Mouse (Mus musculus) limb, embryonic 14.5 days (tissue): ENCODE results near the gene Rgs6. TPM values are rescaled to one million over a fixed set of nuclear protein-coding genes. Genes with fewer than 3 reads are reported as not detected.

Experiments used
- ATAC-seq: fragments of 200-750 bp; cut with Nextera tagmentation; 2 replicates; pipeline ENCODE4 v1.8.0; 2017; ENCODE audit warnings: low read depth, moderate number of reproducible peaks, moderate TSS enrichment; ENCODE audit not compliant: low FRiP score
- DNase-seq: peaks from one replicate; pipeline ENCODE4 v3.0.0-alpha.2; 2015; ENCODE audit warnings: low spot score
- H3K27ac ChIP-seq: fragments of 300-500 bp; sonication (generic); replicated peaks from 2 replicates; pipeline ENCODE4 v1.5.1; 2014; ENCODE audit warnings: low read depth, mild to moderate bottlenecking, low read length, moderate library complexity, mixed read lengths
- H3K27me3 ChIP-seq: fragments of 300-500 bp; sonication (generic); 2 replicates; pipeline ENCODE4 v1.6.1; 2014; ENCODE audit warnings: low read length, mixed read lengths; ENCODE audit not compliant: control insufficient read depth, insufficient read depth
- H3K36me3 ChIP-seq: fragments of 300-500 bp; sonication (generic); 2 replicates; pipeline ENCODE4 v1.6.1; 2014; ENCODE audit warnings: mild to moderate bottlenecking, low read length, moderate library complexity, mixed read lengths; ENCODE audit not compliant: control insufficient read depth, insufficient read depth
- H3K4me1 ChIP-seq: fragments of 300-500 bp; sonication (generic); 2 replicates; pipeline ENCODE4 v1.6.1; 2014; ENCODE audit warnings: antibody characterized with exemption, low read length, mixed read lengths; ENCODE audit not compliant: control insufficient read depth, insufficient read depth
- H3K4me2 ChIP-seq: fragments of 300-500 bp; sonication (generic); replicated peaks from 2 replicates; pipeline ENCODE4 v1.6.1; 2014; ENCODE audit warnings: low read depth, mild to moderate bottlenecking, low read length, moderate library complexity; ENCODE audit not compliant: severe bottlenecking
- H3K4me3 ChIP-seq: fragments of 300-500 bp; sonication (generic); replicated peaks from 2 replicates; pipeline ENCODE4 v1.5.1; 2014; ENCODE audit warnings: low read length
- H3K9ac ChIP-seq: fragments of 300-500 bp; sonication (generic); 2 replicates; pipeline ENCODE4 v1.6.1; 2014; ENCODE audit warnings: mild to moderate bottlenecking, low read depth, low read length, moderate library complexity; ENCODE audit not compliant: severe bottlenecking
- H3K9me3 ChIP-seq: fragments of 300-500 bp; sonication (generic); 2 replicates; pipeline ENCODE4 v1.6.1; 2016; ENCODE audit warnings: low read length; ENCODE audit not compliant: control insufficient read depth
- POLR2A ChIP-seq: fragments of 200-500 bp; IDR thresholded peaks from 2 replicates; pipeline ENCODE4 v1.8.0; 2012; ENCODE audit warnings: inconsistent platforms, mild to moderate bottlenecking, moderate library complexity, borderline replicate concordance; ENCODE audit not compliant: insufficient read depth, insufficient read length; ENCODE audit errors: extremely low read depth
- WGBS: fragments of 180-500 bp; shearing (Covaris S2); extraction: QIAGEN DNeasy Blood & Tissue Kit; methylation state at CpG from one replicate; pipeline ENCODE4 v1.1.7; 2014; 5-methylcytosine and 5-hydroxymethylcytosine counted together
- polyA plus RNA-seq, 2 experiments: library from polyadenylated mRNA; depleted of rRNA in 1 of 2; stranded (reverse) in 1 of 2; unstranded in 1 of 2; fragments of >200 nt; fragmentation: Nextera tagmentation in 1 of 2; extraction: Ambion mirVana in 1 of 2; gene quantifications; 2 replicates each; pipeline versions ENCODE4 v1.2.1 to v1.2.3; 2012 to 2014

Gene Rgs6
- polyA plus RNA-seq, 2 experiments: 1.2 to 1.5 TPM

DNA sequence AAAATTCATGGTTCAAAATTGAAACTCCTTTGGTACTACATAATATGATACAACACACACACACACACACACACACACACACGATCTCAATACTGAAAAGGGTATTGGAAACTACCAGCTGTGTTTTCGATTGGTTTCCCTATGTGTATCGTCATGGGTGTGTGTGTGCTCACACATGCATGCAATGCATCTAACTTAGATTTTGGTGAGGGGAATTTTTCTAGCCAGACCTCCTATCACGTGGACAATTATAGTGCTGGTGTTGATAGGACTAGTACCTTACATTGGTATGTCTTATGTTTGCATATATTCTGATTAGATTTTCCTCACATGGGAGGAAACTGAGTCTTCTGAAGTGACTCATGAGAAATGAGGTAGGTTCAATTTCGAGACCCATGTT lies 192.8 kb downstream of the Rgs6 start:
- TF ChIP-seq POLR2A: no peak
- ATAC-seq: no peak
- Histone ChIP-seq H3K9me3 (no peaks in the 10 kb centered on the region), H3K9ac (no peak overlapping the region), H3K4me2 (no peak overlapping the region), H3K4me1 (no peaks in the 10 kb centered on the region), H3K36me3 (no peaks in the 10 kb centered on the region), H3K27ac (no peak overlapping the region), H3K27me3 (no peaks in the 10 kb centered on the region), H3K4me3 (no peak overlapping the region)
- no peak for DNase-seq
- WGBS: 87% methylated on average over 5 of the region's 5 CpGs

DNA sequence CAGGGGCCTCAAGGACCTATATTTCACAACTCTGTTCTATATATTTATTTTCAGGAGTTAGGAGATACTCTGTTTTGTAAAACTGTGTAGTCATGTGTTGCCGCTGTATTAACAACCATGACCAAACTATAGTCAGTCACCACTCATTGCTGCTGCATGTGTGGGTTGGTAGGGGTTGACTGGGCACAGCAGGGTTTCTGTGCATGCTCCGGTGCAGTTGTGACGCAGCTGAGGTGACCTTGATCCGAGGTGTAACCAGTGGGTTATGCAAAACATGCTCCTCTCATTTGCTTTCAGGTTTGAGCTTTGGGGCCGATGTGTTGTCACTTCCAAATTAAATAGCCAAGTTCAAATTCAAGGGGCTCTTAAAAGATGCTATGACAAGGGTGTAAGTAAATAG lies 193.3 kb downstream of the Rgs6 start:
- H3K27ac ChIP-seq: no peak overlapping the region
- H3K4me2 ChIP-seq: no peak overlapping the region
- no peak for ATAC-seq
- no peak for DNase-seq
- no peaks in the 10 kb centered on the region for H3K36me3 ChIP-seq
- H3K4me1 ChIP-seq: no peaks in the 10 kb centered on the region
- no peaks in the 10 kb centered on the region for H3K9me3 ChIP-seq
- no peak overlapping the region for H3K4me3 ChIP-seq
- 74% methylated on average over 5 of the region's 5 CpGs for WGBS
- no peaks in the 10 kb centered on the region for H3K27me3 ChIP-seq
- TF ChIP-seq POLR2A: no peak
- H3K9ac ChIP-seq: no peak overlapping the region

DNA sequence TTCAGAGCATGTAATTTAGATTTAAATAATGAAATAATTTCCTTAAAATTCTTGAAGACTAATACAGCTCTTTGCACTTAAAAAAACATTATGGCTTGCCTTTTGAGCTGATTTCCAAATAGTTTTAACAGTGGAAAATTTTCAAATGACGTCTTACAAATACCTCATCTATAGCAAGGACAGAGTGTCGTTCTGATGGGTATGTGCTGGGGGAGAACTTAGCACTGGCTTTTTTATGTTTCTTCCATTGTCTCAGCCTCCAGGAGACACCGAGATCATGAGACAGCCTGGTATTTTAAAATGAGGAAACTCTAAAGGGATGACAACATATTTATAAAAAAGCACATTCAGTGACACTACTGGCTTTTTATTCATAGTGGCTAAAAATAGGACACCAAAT lies 204.0 kb downstream of the Rgs6 start:
- H3K4me1 ChIP-seq: no peaks in the 10 kb centered on the region
- TF ChIP-seq POLR2A: no peak
- WGBS: 82% methylated on average over 3 of the region's 3 CpGs

DNA sequence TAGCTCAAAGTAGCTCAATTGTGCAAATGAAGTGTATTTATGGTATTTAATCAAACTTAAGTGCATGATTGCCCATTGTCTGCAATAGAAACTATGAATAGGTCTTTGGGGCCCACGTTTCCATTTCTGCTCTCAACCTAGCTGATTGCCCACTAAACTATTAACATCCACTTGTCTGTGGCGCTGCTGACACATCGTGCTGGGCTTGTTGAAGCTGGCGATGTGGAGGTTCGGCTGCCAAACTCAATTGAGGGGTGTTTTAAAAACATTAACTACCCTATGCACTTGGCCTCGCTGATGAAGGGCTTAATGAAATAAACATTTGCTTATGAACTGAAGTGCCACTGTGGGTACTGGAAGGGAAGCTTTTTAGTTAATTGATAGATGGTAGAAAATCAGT lies 211.8 kb downstream of the Rgs6 start:
- Histone ChIP-seq H3K9ac (no peak overlapping the region), H3K36me3 (no peaks in the 10 kb centered on the region), H3K4me1 (no peaks in the 10 kb centered on the region), H3K4me2 (no peak overlapping the region), H3K4me3 (no peak overlapping the region), H3K27ac (no peak overlapping the region), H3K9me3 (no peaks in the 10 kb centered on the region), H3K27me3 (no peaks in the 10 kb centered on the region)
- DNase-seq: no peak
- no peak for ATAC-seq
- WGBS: 73% methylated on average over 6 of the region's 6 CpGs
- TF ChIP-seq POLR2A: no peak

More for the DNA sequence above, 204.0 kb downstream of the Rgs6 start:
- no peak overlapping the region for H3K4me3 ChIP-seq
- H3K9me3 ChIP-seq: no peaks in the 10 kb centered on the region
- ATAC-seq (no peak), DNase-seq (no peak)
- H3K27ac ChIP-seq: no peak overlapping the region
- H3K27me3 ChIP-seq: no peaks in the 10 kb centered on the region
- no peak overlapping the region for H3K4me2 ChIP-seq
- no peak overlapping the region for H3K9ac ChIP-seq
- no peaks in the 10 kb centered on the region for H3K36me3 ChIP-seq

GRCm38 (mm10) chr12:82801736-82802135 lies 213.6 kb downstream of the Rgs6 start:
- TF ChIP-seq POLR2A: no peak
- Histone ChIP-seq H3K36me3 (no peaks in the 10 kb centered on the region), H3K9ac (no peak overlapping the region), H3K4me2 (no peak overlapping the region), H3K4me1 (no peaks in the 10 kb centered on the region), H3K9me3 (no peaks in the 10 kb centered on the region), H3K27ac (no peak overlapping the region), H3K27me3 (no peaks in the 10 kb centered on the region), H3K4me3 (no peak overlapping the region)
- ATAC-seq: no peak
- WGBS: 85% methylated on average over 6 of the region's 6 CpGs
- no peak for DNase-seq

- no peak for DNase-seq
- whole genome bisulfite sequencing: 72% methylated on average over 5 of the region's 5 CpGs
- Histone ChIP-seq H3K4me1 (no peaks in the 10 kb centered on the region), H3K4me3 (no peak overlapping the region), H3K27ac (no peak overlapping the region), H3K9ac (no peak overlapping the region), H3K27me3 (no peaks in the 10 kb centered on the region), H3K9me3 (no peaks in the 10 kb centered on the region), H3K36me3 (no peaks in the 10 kb centered on the region), H3K4me2 (no peak overlapping the region)
- ATAC-seq: no peak
- TF ChIP-seq POLR2A: no peak
Observed at GRCm38 (mm10) chr12:82802711-82803110, 214.6 kb downstream of the Rgs6 start.
